Mouse (Mus musculus): Measurements from ENCODE around the gene Serinc2. TPM values are rescaled to one million over a fixed set of nuclear protein-coding genes. Genes with fewer than 3 reads are reported as not detected.

Serinc2 gene
- polyA plus RNA-seq, 1 experiment from 2014 or later = 62.7 TPM

GRCm38 (mm10) chr4:130309254-130309653 lies 30.2 kb upstream of the Serinc2 start:
- Histone ChIP-seq H3K36me3 (peaks cover 20% of the 10 kb centered on the region), H3K27me3 (peaks cover 51% of the 10 kb centered on the region), H3K4me1 (replicated peaks) (peaks cover 30% of the 10 kb centered on the region), H3K4me3 (peak overlapping the region; percentile 61), H3K9me3 (no peaks in the 10 kb centered on the region), H3K4me2 (peak overlapping the region; percentile 94), H3K27ac (peak overlapping the region; percentile 69), H3K9ac (peak overlapping the region; percentile 85)
- 45% methylated on average over 8 of the region's 8 CpGs for WGBS
- ATAC-seq (ENCODE audit: low FRiP score) = no peak

DNA sequence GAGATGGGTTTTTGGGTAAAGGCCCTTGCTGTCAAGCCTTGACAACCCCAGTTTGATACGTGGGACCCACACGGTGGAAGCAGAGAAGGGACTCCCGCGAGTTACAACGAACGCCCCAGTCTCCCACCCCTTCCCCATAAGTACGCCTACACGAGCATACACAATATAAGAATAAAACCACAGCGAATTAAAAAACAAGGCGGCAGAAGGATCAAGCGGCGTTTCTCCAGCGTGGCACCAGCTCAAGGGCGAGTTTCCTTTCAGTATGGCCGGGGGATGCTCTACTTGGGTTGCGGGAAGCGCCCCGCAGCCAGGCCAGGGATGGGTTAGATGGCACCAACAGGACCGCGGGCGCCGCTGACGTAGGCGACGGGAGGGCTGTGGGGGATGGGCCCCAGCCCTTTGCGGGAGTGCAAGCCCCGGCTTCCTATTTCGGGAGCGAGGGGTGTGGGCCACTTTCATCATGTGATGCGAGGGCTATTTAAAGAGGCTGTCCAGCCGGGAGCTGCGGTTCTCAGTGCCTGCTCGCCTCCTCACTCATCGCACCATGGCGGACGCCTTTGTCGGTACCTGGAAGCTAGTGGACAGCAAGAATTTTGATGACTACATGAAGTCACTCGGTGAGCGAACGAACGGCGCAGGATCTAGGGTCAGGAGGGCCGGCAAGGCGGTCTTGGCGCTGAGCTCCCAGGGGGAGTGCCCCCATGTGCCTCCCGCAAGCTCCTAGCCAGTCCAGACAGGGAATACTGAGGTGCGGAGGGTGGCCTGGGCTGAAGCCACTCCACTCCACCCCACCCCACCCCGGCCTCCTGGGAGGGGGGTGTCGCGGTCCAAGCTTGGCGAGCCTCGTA lies 29.5 kb upstream of the Serinc2 start, which contains the start of the genes Fabp3 and Gm10570:
TSS of gene Fabp3 (plus strand) at position 365 of the 851 bp plus-strand sequence.
TSS of gene Gm10570 (minus strand) at position 444 of the 851 bp plus-strand sequence.
- peak within 1 kb of the TSS; percentile 69 for H3K27ac ChIP-seq
- under 1% methylated on average over 52 of the region's 52 CpGs for WGBS
- peak within 1 kb of the TSS; percentile 94 for H3K4me2 ChIP-seq
- ATAC-seq (ENCODE audit: low FRiP score) = peak; percentile 82
- peaks cover 30% of the 10 kb centered on the region for H3K4me1 ChIP-seq (replicated peaks)
- no peaks in the 10 kb centered on the region for H3K9me3 ChIP-seq
- peaks cover 51% of the 10 kb centered on the region for H3K27me3 ChIP-seq
- H3K36me3 ChIP-seq = peaks cover 12% of the 10 kb centered on the region
- peak within 1 kb of the TSS; percentile 61 for H3K4me3 ChIP-seq
- peak within 1 kb of the TSS; percentile 85 for H3K9ac ChIP-seq

- Histone ChIP-seq H3K4me3 (peak overlapping the region; percentile 61), H3K4me1 (replicated peaks) (peaks cover 30% of the 10 kb centered on the region), H3K9ac (peak overlapping the region; percentile 85), H3K27ac (peak overlapping the region; percentile 69; the same call in 1 of the 2 replicates), H3K4me2 (peak overlapping the region; percentile 94), H3K9me3 (no peaks in the 10 kb centered on the region), H3K27me3 (peaks cover 51% of the 10 kb centered on the region), H3K36me3 (peaks cover 6% of the 10 kb centered on the region)
- ATAC-seq (ENCODE audit: low FRiP score) = peak; percentile 13
- WGBS = under 1% methylated on average over 23 of the region's 23 CpGs
Measured at GRCm38 (mm10) chr4:130307851-130308230, 28.8 kb upstream of the Serinc2 start.

- Histone ChIP-seq H3K4me2 (peak overlapping the region; percentile 94), H3K9ac (no peak overlapping the region), H3K9me3 (no peaks in the 10 kb centered on the region), H3K4me3 (peak overlapping the region; percentile 61), H3K27ac (no peak overlapping the region), H3K36me3 (no peaks in the 10 kb centered on the region), H3K4me1 (replicated peaks) (peaks cover 30% of the 10 kb centered on the region), H3K27me3 (peaks cover 55% of the 10 kb centered on the region)
- no peak for ATAC-seq (ENCODE audit: low FRiP score)
- WGBS = 76% methylated on average over 10 of the region's 10 CpGs
Measured at GRCm38 (mm10) chr4:130306796-130307630, 28.0 kb upstream of the Serinc2 start.

DNA sequence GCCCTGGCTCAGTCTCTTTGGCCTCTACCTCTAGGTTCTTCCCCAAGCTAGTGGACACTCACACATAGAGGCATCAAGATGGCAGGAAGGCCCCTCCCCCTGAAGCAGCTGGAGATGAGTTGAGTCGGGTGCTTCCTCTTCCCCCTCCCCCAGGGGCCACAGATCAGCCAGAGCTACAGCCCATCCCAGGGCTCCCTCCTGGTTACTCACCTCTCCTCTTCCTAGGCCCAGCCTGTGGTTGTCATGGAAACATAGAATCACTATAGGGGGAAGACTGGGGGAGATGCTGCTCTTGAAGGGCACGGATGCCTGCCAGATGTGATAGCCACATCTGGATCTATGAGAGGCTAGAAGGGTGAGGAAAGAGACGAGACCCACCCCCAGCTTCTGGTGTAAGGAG lies 25.7 kb upstream of the Serinc2 start:
- 20% methylated on average over 3 of the region's 3 CpGs for WGBS
- H3K9ac ChIP-seq = no peak overlapping the region
- H3K4me3 ChIP-seq = no peak overlapping the region
- no peaks in the 10 kb centered on the region for H3K9me3 ChIP-seq
- no peak overlapping the region for H3K27ac ChIP-seq
- no peak for ATAC-seq (ENCODE audit: low FRiP score)
- peaks cover 29% of the 10 kb centered on the region for H3K4me1 ChIP-seq (replicated peaks)
- no peaks in the 10 kb centered on the region for H3K36me3 ChIP-seq
- no peak overlapping the region for H3K4me2 ChIP-seq
- peaks cover 52% of the 10 kb centered on the region for H3K27me3 ChIP-seq

- Histone ChIP-seq H3K9ac (no peak overlapping the region), H3K4me1 (replicated peaks) (peaks cover 7% of the 10 kb centered on the region), H3K36me3 (no peaks in the 10 kb centered on the region), H3K9me3 (no peaks in the 10 kb centered on the region), H3K27me3 (peaks cover 35% of the 10 kb centered on the region), H3K4me3 (no peak overlapping the region), H3K4me2 (no peak overlapping the region), H3K27ac (no peak overlapping the region)
- WGBS = 51% methylated on average over 12 of the region's 12 CpGs
- no peak for ATAC-seq (ENCODE audit: low FRiP score)
Measured at GRCm38 (mm10) chr4:130302285-130302870, 23.4 kb upstream of the Serinc2 start.

- H3K27ac ChIP-seq = no peak overlapping the region
- peaks cover 2% of the 10 kb centered on the region for H3K4me1 ChIP-seq (replicated peaks)
- WGBS = 72% methylated on average over 8 of the region's 8 CpGs
- H3K9ac ChIP-seq = no peak overlapping the region
- peaks cover 15% of the 10 kb centered on the region; the same call in 1 of the 2 replicates for H3K27me3 ChIP-seq
- H3K4me3 ChIP-seq = no peak overlapping the region
- no peaks in the 10 kb centered on the region for H3K36me3 ChIP-seq
- ATAC-seq (ENCODE audit: low FRiP score) = no peak
- H3K9me3 ChIP-seq = no peaks in the 10 kb centered on the region
- H3K4me2 ChIP-seq = no peak overlapping the region
Measured at GRCm38 (mm10) chr4:130299629-130300018, 20.6 kb upstream of the Serinc2 start.

DNA sequence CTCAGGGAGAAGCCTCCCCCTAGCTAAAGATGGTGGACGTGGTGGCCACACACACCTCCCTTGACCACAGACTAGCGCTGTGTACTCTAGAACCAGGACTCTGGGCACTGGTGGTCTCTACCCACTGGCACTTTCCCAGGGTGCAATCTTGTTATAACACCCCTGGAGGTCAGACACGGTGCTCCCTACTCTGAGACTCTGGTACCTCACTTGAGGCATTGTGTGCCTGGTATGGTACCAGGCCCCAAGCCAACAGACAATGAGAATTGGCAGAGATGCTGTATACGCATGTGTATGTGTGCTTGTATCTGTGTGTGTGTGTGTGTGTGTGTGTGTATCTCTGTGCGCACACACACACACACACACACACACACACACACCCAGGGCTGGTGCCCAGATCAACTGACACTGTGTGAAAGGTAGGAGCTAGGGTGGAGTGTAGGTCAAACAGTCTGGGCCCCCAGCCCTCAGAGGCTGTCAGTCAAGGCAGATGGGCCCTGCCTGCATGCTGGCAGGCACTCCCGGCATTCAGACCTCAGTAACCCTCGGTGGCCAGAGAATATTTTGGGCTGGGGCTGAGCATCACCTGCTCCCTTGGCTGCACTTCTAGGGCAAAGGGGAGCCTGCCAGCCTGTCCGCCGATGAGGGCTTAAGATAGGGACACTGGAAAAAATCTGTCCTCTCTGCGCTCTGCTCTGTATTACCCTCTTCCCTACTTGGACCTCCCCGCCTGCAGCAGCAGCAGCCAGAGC lies 20.0 kb upstream of the Serinc2 start:
- no peak overlapping the region for H3K9ac ChIP-seq
- H3K9me3 ChIP-seq = no peaks in the 10 kb centered on the region
- H3K4me1 ChIP-seq (replicated peaks) = no peaks in the 10 kb centered on the region
- no peaks in the 10 kb centered on the region for H3K36me3 ChIP-seq
- H3K27me3 ChIP-seq = peaks cover 15% of the 10 kb centered on the region; the same call in 1 of the 2 replicates
- 69% methylated on average over 11 of the region's 11 CpGs for WGBS
- H3K4me3 ChIP-seq = no peak overlapping the region
- H3K4me2 ChIP-seq = no peak overlapping the region
- H3K27ac ChIP-seq = no peak overlapping the region
- ATAC-seq (ENCODE audit: low FRiP score) = no peak

DNA sequence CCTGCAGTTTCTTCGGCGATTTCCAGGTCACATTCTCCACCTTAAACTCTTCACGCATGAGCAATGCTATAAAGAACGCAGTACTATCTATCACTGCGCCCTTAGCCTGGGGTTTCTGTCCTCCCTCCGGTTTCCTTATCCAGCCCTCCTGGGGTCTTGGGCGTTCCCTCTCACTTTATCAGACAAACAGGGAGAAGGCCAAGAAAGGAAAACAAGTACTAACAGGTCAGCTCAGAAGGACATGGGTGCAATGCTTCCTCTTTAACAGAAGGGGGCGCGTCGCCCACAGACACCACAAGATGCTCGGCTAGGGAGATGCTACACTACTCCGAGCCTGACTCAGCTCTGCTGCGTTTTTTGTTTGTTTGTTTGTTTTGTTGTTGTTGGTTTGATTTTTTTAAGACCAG lies 18.1 kb upstream of the Serinc2 start:
- Histone ChIP-seq H3K27me3 (peaks cover 12% of the 10 kb centered on the region; the same call in 1 of the 2 replicates), H3K4me1 (replicated peaks) (no peaks in the 10 kb centered on the region), H3K9me3 (no peaks in the 10 kb centered on the region), H3K4me3 (no peak overlapping the region), H3K9ac (no peak overlapping the region), H3K36me3 (no peaks in the 10 kb centered on the region), H3K4me2 (no peak overlapping the region), H3K27ac (no peak overlapping the region)
- WGBS = 24% methylated on average over 13 of the region's 13 CpGs
- no peak for ATAC-seq (ENCODE audit: low FRiP score)

GRCm38 (mm10) chr4:130296243-130296965 lies 17.4 kb upstream of the Serinc2 start:
- Histone ChIP-seq H3K4me3 (no peak overlapping the region), H3K4me1 (replicated peaks) (no peaks in the 10 kb centered on the region), H3K36me3 (no peaks in the 10 kb centered on the region), H3K27me3 (0 out of 2 replicates have a peak, but pooled peaks cover 5% of the 10 kb centered on the region), H3K4me2 (no peak overlapping the region), H3K27ac (no peak overlapping the region), H3K9me3 (no peaks in the 10 kb centered on the region), H3K9ac (no peak overlapping the region)
- ATAC-seq (ENCODE audit: low FRiP score) = no peak
- 86% methylated on average over 13 of the region's 13 CpGs for WGBS

Data from hindbrain, embryonic 13.5 days (tissue).